Mouse (Mus musculus): Measurements from ENCODE around the gene Hectd4. TPM values are rescaled to one million over a fixed set of nuclear protein-coding genes. Genes with fewer than 3 reads are reported as not detected.

Hectd4 gene
- polyA plus RNA-seq, 1 experiment from 2014 or later, result 7.3 TPM

DNA sequence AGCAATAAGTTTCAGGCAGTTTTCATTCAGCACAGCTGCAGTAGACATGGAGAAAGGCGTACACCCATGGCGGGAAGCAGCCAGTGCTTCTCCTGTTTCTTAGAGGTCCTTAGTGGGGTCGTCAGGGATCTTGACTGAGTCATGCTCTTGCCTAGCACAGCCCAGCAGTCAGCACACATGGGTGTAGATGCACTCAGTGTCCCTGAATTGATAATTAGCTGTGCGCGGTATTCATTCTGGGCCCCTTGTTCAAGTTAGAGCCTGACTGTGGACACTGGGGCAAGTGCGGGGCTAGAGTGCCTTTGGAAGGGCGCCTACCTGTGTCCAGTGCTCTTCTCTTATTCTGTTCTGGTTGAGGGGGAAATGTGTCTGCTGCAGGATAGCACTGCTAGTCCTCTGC lies 25.2 kb downstream of the Hectd4 start:
- H3K36me3 ChIP-seq (ENCODE audit: control insufficient read depth, insufficient read depth, low read length), result no peaks in the 10 kb centered on the region
- peaks cover 7% of the 10 kb centered on the region; the same call in 1 of the 2 replicates for H3K4me1 ChIP-seq (ENCODE audit: control insufficient read depth, insufficient read depth, low read length)
- H3K27ac ChIP-seq (ENCODE audit: low read depth, low read length), result no peak overlapping the region
- 81% methylated on average over 7 of the region's 7 CpGs for WGBS (ENCODE audit: insufficient replicate concordance)
- no peak overlapping the region; the same call in 1 of the 2 replicates for H3K9ac ChIP-seq (ENCODE audit: low read depth, low read length)
- no peak overlapping the region for H3K4me2 ChIP-seq
- no peaks in the 10 kb centered on the region for H3K27me3 ChIP-seq (ENCODE audit: control insufficient read depth, insufficient read depth, low read length)
- no peaks in the 10 kb centered on the region for H3K9me3 ChIP-seq (replicated peaks; ENCODE audit: control insufficient read depth, low read length)
- H3K4me3 ChIP-seq (ENCODE audit: low read depth, low read length), result no peak overlapping the region
- no peak for ATAC-seq (replicated peaks; ENCODE audit: insufficient number of reproducible peaks, low FRiP score, low TSS enrichment)

DNA sequence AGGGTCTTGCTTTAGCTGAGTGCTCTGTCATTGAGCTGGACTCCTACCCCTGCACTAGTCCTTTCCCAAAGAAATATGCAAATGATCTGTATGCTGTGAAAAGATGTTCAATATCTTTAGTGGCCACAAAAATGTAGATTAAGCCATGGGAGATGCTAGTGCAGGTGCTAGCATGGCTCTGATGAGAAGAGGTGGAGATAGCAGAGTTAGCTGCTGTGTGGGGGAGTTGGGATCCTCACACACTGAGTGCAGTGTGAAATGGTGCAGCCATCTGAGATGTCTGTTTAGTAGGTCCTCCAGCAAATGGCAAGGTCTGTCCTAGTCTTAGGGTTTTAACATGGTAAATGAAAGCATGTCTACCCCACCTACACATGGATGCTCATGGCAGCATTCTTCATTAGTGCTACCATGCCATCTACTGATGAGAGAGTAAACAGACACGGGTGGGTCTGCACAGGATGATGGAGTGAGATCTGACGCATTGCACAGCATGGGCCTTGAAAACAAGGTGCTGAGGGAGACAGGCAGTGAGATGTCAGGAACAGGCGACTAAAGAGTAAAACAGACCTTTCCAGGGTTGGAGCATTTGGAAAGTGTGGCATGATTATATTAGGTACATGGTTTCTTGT lies 28.9 kb downstream of the Hectd4 start:
- no peak for ATAC-seq (replicated peaks; ENCODE audit: insufficient number of reproducible peaks, low FRiP score, low TSS enrichment)
- no peak overlapping the region for H3K27ac ChIP-seq (ENCODE audit: low read depth, low read length)
- WGBS (ENCODE audit: insufficient replicate concordance), result 63% methylated on average over 3 of the region's 3 CpGs

DNA sequence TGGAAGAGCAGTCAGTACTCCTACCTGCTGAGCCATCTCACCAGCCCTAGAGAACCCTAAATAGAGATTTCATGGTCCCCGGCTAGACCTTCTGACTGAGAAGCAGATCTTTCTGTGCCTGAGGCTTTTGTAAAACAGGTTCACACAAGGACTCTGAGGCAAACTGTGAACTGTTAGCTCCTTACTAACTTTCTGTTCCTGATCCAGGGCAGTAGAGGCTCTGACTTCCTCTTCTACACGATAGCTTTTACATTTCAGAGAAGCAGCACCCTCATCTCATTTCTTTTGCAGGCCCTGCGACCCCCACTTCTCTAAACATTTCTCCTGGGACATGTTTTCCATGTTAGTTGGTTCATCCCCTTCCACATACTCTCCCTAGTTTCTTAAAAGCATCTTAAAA lies 29.7 kb downstream of the Hectd4 start:
- Histone ChIP-seq H3K36me3 (ENCODE audit: control insufficient read depth, insufficient read depth, low read length) (no peaks in the 10 kb centered on the region), H3K9me3 (replicated peaks; ENCODE audit: control insufficient read depth, low read length) (no peaks in the 10 kb centered on the region), H3K4me1 (ENCODE audit: control insufficient read depth, insufficient read depth, low read length) (peaks cover 3% of the 10 kb centered on the region; the same call in 1 of the 2 replicates), H3K4me3 (ENCODE audit: low read depth, low read length) (no peak overlapping the region), H3K4me2 (no peak overlapping the region), H3K9ac (ENCODE audit: low read depth, low read length) (no peak overlapping the region), H3K27ac (ENCODE audit: low read depth, low read length) (no peak overlapping the region), H3K27me3 (ENCODE audit: control insufficient read depth, insufficient read depth, low read length) (no peaks in the 10 kb centered on the region)
- WGBS (ENCODE audit: insufficient replicate concordance), result 90% methylated on average over 3 of the region's 3 CpGs
- no peak for ATAC-seq (replicated peaks; ENCODE audit: insufficient number of reproducible peaks, low FRiP score, low TSS enrichment)

More for the DNA sequence above, 28.9 kb downstream of the Hectd4 start:
- no peaks in the 10 kb centered on the region for H3K9me3 ChIP-seq (replicated peaks; ENCODE audit: control insufficient read depth, low read length)
- H3K36me3 ChIP-seq (ENCODE audit: control insufficient read depth, insufficient read depth, low read length), result no peaks in the 10 kb centered on the region
- peaks cover 3% of the 10 kb centered on the region; the same call in 1 of the 2 replicates for H3K4me1 ChIP-seq (ENCODE audit: control insufficient read depth, insufficient read depth, low read length)
- no peak overlapping the region for H3K4me2 ChIP-seq
- no peaks in the 10 kb centered on the region for H3K27me3 ChIP-seq (ENCODE audit: control insufficient read depth, insufficient read depth, low read length)
- no peak overlapping the region for H3K9ac ChIP-seq (ENCODE audit: low read depth, low read length)
- no peak overlapping the region for H3K4me3 ChIP-seq (ENCODE audit: low read depth, low read length)

DNA sequence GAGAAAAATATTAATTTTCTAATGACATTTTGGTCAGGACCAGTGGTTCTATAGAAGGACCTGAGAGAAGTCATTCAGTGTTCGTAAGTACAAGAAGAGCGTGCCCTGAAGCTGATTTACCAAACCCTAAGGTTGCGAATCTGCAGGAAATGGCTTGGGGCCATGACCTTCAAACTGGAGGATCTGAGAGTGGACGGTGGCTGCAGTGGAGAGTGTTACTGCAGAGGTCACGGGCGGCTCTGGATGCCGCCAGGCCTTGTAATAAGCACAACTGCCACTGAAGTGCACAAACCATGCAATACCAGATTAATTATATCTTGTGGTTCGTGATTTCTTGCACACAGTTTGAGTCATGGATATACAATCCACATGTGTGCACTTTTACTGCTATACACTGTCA lies 31.8 kb downstream of the Hectd4 start:
- Histone ChIP-seq H3K4me3 (ENCODE audit: low read depth, low read length) (no peak overlapping the region), H3K4me2 (no peak overlapping the region), H3K27ac (ENCODE audit: low read depth, low read length) (no peak overlapping the region), H3K4me1 (ENCODE audit: control insufficient read depth, insufficient read depth, low read length) (no peaks in the 10 kb centered on the region; the same call in 1 of the 2 replicates), H3K9ac (ENCODE audit: low read depth, low read length) (no peak overlapping the region), H3K9me3 (replicated peaks; ENCODE audit: control insufficient read depth, low read length) (no peaks in the 10 kb centered on the region), H3K36me3 (ENCODE audit: control insufficient read depth, insufficient read depth, low read length) (no peaks in the 10 kb centered on the region), H3K27me3 (ENCODE audit: control insufficient read depth, insufficient read depth, low read length) (no peaks in the 10 kb centered on the region)
- ATAC-seq (replicated peaks; ENCODE audit: insufficient number of reproducible peaks, low FRiP score, low TSS enrichment), result no peak
- 57% methylated on average over 8 of the region's 8 CpGs for WGBS (ENCODE audit: insufficient replicate concordance)

DNA sequence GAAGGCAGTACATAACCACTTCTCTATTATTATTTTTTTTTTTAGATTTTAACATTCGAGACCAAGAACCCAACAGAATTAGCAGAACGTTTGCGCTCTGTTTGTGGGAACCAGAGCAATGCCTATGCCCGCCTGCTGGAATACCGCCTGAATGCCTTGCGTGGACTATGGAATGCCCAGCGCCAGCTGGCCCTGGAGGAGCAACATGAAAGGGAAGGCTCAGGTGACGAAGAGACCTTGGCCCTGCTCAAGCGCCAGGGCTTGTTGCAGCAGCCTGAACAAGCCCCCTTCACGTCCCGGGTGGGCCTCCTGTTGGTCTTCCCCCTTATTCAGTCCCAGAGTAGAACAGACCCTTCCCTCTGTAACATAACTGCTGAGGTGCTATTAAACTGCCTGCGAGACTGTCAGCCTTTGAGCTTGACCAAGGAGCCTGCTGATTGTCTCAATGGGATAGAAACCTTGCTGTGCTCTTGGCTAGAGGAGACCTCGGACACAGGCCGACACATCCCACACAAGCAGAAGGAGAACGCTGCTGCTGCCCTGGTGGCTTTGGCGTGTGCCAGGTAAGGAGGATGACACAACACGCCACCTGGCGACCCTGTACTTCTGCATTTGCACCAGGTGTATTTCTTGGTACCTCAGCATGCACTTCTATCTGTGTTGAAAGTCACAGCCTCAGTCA lies 33.9 kb downstream of the Hectd4 start:
- H3K4me1 ChIP-seq (ENCODE audit: control insufficient read depth, insufficient read depth, low read length), result no peaks in the 10 kb centered on the region; the same call in 1 of the 2 replicates
- H3K4me2 ChIP-seq, result no peak overlapping the region
- 90% methylated on average over 18 of the region's 18 CpGs for WGBS (ENCODE audit: insufficient replicate concordance)
- no peak overlapping the region for H3K9ac ChIP-seq (ENCODE audit: low read depth, low read length)
- H3K4me3 ChIP-seq (ENCODE audit: low read depth, low read length), result no peak overlapping the region
- H3K36me3 ChIP-seq (ENCODE audit: control insufficient read depth, insufficient read depth, low read length), result no peaks in the 10 kb centered on the region
- no peak for ATAC-seq (replicated peaks; ENCODE audit: insufficient number of reproducible peaks, low FRiP score, low TSS enrichment)
- no peak overlapping the region for H3K27ac ChIP-seq (ENCODE audit: low read depth, low read length)
- no peaks in the 10 kb centered on the region for H3K9me3 ChIP-seq (replicated peaks; ENCODE audit: control insufficient read depth, low read length)
- H3K27me3 ChIP-seq (ENCODE audit: control insufficient read depth, insufficient read depth, low read length), result no peaks in the 10 kb centered on the region

DNA sequence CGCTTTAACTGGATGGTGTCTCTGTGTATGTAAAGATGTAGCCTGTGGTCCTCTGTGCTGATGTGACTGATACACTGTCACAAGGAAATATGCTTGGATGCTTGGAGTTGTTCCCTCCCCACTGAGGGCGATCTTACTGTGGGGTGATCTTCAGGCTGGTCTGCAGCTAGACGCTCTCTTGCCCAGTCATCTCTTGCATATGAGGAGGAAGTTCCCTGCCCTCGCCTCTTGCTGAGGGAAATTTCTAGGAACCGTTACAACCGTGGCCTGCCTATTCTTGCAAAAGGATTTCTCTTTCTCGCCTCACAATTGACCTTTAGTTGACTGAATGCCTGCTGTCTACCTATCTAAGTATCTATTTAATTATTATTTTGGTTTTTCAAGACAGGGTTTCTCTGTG lies 35.0 kb downstream of the Hectd4 start:
- no peak overlapping the region for H3K9ac ChIP-seq (ENCODE audit: low read depth, low read length)
- no peaks in the 10 kb centered on the region for H3K27me3 ChIP-seq (ENCODE audit: control insufficient read depth, insufficient read depth, low read length)
- no peak overlapping the region for H3K4me2 ChIP-seq
- no peaks in the 10 kb centered on the region for H3K4me1 ChIP-seq (ENCODE audit: control insufficient read depth, insufficient read depth, low read length)
- H3K9me3 ChIP-seq (replicated peaks; ENCODE audit: control insufficient read depth, low read length), result no peaks in the 10 kb centered on the region
- no peak for ATAC-seq (replicated peaks; ENCODE audit: insufficient number of reproducible peaks, low FRiP score, low TSS enrichment)
- 90% methylated on average over 7 of the region's 7 CpGs for WGBS (ENCODE audit: insufficient replicate concordance)
- H3K36me3 ChIP-seq (ENCODE audit: control insufficient read depth, insufficient read depth, low read length), result peaks cover 2% of the 10 kb centered on the region; the same call in 1 of the 2 replicates
- H3K4me3 ChIP-seq (ENCODE audit: low read depth, low read length), result no peak overlapping the region
- no peak overlapping the region for H3K27ac ChIP-seq (ENCODE audit: low read depth, low read length)

DNA sequence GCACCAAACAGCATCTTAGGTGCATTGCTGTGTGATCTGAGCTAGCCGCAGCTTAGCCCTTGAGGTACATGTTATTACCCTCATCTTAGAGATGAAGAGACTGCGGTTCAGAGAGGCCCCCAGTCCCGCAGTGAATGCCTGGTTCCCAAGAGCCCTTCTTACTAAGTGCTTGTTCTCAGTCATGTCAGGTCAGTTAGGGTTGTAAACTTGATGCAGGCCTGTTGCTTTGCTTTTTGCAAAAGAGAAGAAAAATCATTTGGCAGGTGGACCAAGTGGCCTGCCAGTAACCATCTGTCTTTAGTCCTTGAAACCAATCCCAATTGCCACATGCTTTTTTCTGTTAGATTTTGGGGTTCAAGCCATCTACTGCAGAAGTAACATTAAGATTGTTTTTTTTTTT lies 41.8 kb downstream of the Hectd4 start:
- Histone ChIP-seq H3K4me3 (ENCODE audit: low read depth, low read length) (no peak overlapping the region), H3K27ac (ENCODE audit: low read depth, low read length) (no peak overlapping the region), H3K4me2 (no peak overlapping the region), H3K9ac (ENCODE audit: low read depth, low read length) (no peak overlapping the region), H3K9me3 (replicated peaks; ENCODE audit: control insufficient read depth, low read length) (no peaks in the 10 kb centered on the region), H3K27me3 (ENCODE audit: control insufficient read depth, insufficient read depth, low read length) (no peaks in the 10 kb centered on the region), H3K4me1 (ENCODE audit: control insufficient read depth, insufficient read depth, low read length) (no peaks in the 10 kb centered on the region), H3K36me3 (ENCODE audit: control insufficient read depth, insufficient read depth, low read length) (peaks cover 7% of the 10 kb centered on the region; the same call in 1 of the 2 replicates)
- 89% methylated on average over 3 of the region's 3 CpGs for WGBS (ENCODE audit: insufficient replicate concordance)
- ATAC-seq (replicated peaks; ENCODE audit: insufficient number of reproducible peaks, low FRiP score, low TSS enrichment), result no peak

DNA sequence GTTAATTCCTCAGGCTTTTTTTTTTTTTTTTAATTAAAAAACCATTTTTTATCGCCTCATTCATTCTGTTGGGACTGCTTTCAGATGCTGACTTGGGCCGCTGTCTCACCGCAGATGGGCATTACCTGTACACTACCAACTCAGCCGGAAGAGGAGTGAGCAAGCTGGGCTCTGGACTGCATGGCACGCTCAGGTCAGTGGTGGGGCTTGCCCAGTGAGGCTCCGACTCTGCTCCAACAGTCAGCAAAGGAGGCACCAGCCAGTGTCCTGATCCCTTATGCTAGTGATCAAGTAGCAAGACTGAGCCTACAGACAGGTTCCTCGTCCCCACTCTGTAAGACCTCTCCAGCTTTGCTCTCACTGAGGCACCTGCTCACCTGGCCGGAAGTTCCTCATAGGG lies 42.4 kb downstream of the Hectd4 start:
- Histone ChIP-seq H3K4me2 (no peak overlapping the region), H3K9me3 (replicated peaks; ENCODE audit: control insufficient read depth, low read length) (no peaks in the 10 kb centered on the region), H3K4me3 (ENCODE audit: low read depth, low read length) (no peak overlapping the region), H3K36me3 (ENCODE audit: control insufficient read depth, insufficient read depth, low read length) (peaks cover 9% of the 10 kb centered on the region; the same call in 1 of the 2 replicates), H3K27ac (ENCODE audit: low read depth, low read length) (no peak overlapping the region), H3K4me1 (ENCODE audit: control insufficient read depth, insufficient read depth, low read length) (no peaks in the 10 kb centered on the region), H3K9ac (ENCODE audit: low read depth, low read length) (no peak overlapping the region), H3K27me3 (ENCODE audit: control insufficient read depth, insufficient read depth, low read length) (no peaks in the 10 kb centered on the region)
- WGBS (ENCODE audit: insufficient replicate concordance), result 92% methylated on average over 8 of the region's 8 CpGs
- no peak for ATAC-seq (replicated peaks; ENCODE audit: insufficient number of reproducible peaks, low FRiP score, low TSS enrichment)
